Mouse (Mus musculus): ENCODE data around the gene Olfr94.
"Not testable (repeated sequence)": the region's sequence is repeated elsewhere in the genome, so short reads cannot be mapped to it uniquely, and the experiment has no call there.

Gene Olfr94

GRCm38 (mm10) chr17:37200894-37201293 lies at the start of gene Olfr94:
TSS of gene Olfr94 (minus strand) at chr17:37200994.
- DNase-seq (ENCODE audit: low read depth, low spot score): no peak

- no peak for DNase-seq (ENCODE audit: low read depth, low spot score)
These were observed 49.8 kb upstream of the Olfr94 start for GRCm38 (mm10) chr17:37250544-37250943.

- no peak for DNase-seq (ENCODE audit: low read depth, low spot score)
These were observed 48.7 kb upstream of the Olfr94 start for GRCm38 (mm10) chr17:37249460-37249859.

- no peak for DNase-seq (ENCODE audit: low read depth, low spot score)
These were observed 45.9 kb upstream of the Olfr94 start for GRCm38 (mm10) chr17:37246715-37247114.

- DNase-seq (ENCODE audit: low read depth, low spot score): no peak
These were observed 41.4 kb upstream of the Olfr94 start for GRCm38 (mm10) chr17:37242198-37242597.

- not testable (repeated sequence) for DNase-seq (ENCODE audit: low read depth, low spot score)
These were observed 36.4 kb upstream of the Olfr94 start, which contains the start of gene Olfr97 for GRCm38 (mm10) chr17:37237230-37237629. TSS of gene Olfr97 (minus strand) at chr17:37237330.

GRCm38 (mm10) chr17:37221879-37222278 lies 21.1 kb upstream of the Olfr94 start:
- DNase-seq (ENCODE audit: low read depth, low spot score): no peak

GRCm38 (mm10) chr17:37219846-37220245 lies 19.1 kb upstream of the Olfr94 start, which contains the start of gene Olfr96:
TSS of gene Olfr96 (plus strand) at chr17:37220146.
- no peak for DNase-seq (ENCODE audit: low read depth, low spot score)

- DNase-seq (ENCODE audit: low read depth, low spot score): no peak
These were observed 17.7 kb upstream of the Olfr94 start for GRCm38 (mm10) chr17:37218486-37218885.

GRCm38 (mm10) chr17:37213018-37213417 lies 12.2 kb upstream of the Olfr94 start, which contains the start of gene Olfr95:
TSS of gene Olfr95 (minus strand) at chr17:37213118.
- no peak for DNase-seq (ENCODE audit: low read depth, low spot score)

GRCm38 (mm10) chr17:37210884-37211768 lies 10.3 kb upstream of the Olfr94 start:
- DNase-seq (ENCODE audit: low read depth, low spot score): peak; percentile 40

GRCm38 (mm10) chr17:37203917-37204236 lies 3.1 kb upstream of the Olfr94 start:
- DNase-seq (ENCODE audit: low read depth, low spot score): no peak

GRCm38 (mm10) chr17:37203206-37203916 lies 2.6 kb upstream of the Olfr94 start:
- DNase-seq (ENCODE audit: low read depth, low spot score): peak; percentile 60

- no peak for DNase-seq (ENCODE audit: low read depth, low spot score)
These were observed 3.7 kb downstream of the Olfr94 start for GRCm38 (mm10) chr17:37196845-37197724.

- no peak for DNase-seq (ENCODE audit: low read depth, low spot score)
These were observed 6.0 kb downstream of the Olfr94 start for GRCm38 (mm10) chr17:37194782-37195181.

- no peak for DNase-seq (ENCODE audit: low read depth, low spot score)
These were observed 7.1 kb downstream of the Olfr94 start, which contains the start of gene Ubd for GRCm38 (mm10) chr17:37193656-37194055. TSS of gene Ubd (plus strand) at chr17:37193892.

- no peak for DNase-seq (ENCODE audit: low read depth, low spot score)
These were observed 7.8 kb downstream of the Olfr94 start for GRCm38 (mm10) chr17:37193032-37193431.

- peak; percentile 78 for DNase-seq (ENCODE audit: low read depth, low spot score)
These were observed 10.1 kb downstream of the Olfr94 start for GRCm38 (mm10) chr17:37190711-37191110.

- DNase-seq (ENCODE audit: low read depth, low spot score): no peak
These were observed 15.3 kb downstream of the Olfr94 start for GRCm38 (mm10) chr17:37185474-37185873.

GRCm38 (mm10) chr17:37161394-37161793 lies 39.4 kb downstream of the Olfr94 start, which contains the start of gene Olfr93:
TSS of gene Olfr93 (minus strand) at chr17:37161494.
- no peak for DNase-seq (ENCODE audit: low read depth, low spot score)
